Mouse (Mus musculus): ENCODE data around the gene Dpp7. TPM values are rescaled to one million over a fixed set of nuclear protein-coding genes. Genes with fewer than 3 reads are reported as not detected.

Dpp7 gene
- total and polyA plus RNA-seq, 3 experiments: 4.8 to 11.8 (median 5.4) TPM

DNA sequence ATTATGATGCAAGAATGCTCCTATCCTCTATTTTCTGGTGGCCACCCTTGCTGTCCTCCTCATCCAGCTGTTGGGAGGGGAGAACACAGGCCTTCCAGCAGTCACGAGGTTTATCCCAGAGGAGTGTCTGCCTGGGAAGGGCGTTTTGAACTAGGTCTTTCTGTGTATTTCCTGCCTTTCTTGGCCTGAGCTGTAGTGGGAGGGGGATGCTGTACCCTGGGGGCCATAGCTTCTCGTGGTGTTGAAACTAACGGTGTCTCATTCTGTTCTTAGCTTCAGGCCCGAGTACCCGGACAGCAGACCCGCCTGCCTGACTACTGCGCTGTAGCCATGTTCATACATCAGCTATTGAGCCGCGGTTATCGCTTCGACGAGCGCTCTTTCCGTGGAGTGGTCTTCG lies 44.1 kb upstream of the Dpp7 start:
- DNase-seq: peak; percentile 67 to 77
- WGBS: 15% methylated on average over 16 of the region's 16 CpGs
- peaks cover 8% of the 10 kb centered on the region for H3K4me1 ChIP-seq (ENCODE audit: control insufficient read depth, insufficient read depth, low read length)
- no peaks in the 10 kb centered on the region for H3K36me3 ChIP-seq (ENCODE audit: control insufficient read depth, insufficient read depth, low read length)
- no peaks in the 10 kb centered on the region for H3K79me2 ChIP-seq (replicated peaks; ENCODE audit: control insufficient read depth, insufficient read depth, low read length)
- intact Hi-C loops (cut with DNase I): loop anchor here (5.0 kb wide), 1 partner anchor 33 kb away; the partner anchor contains the start of gene Uap1l1
- peak overlapping the region; percentile 29 for H3K4me3 ChIP-seq
- TF ChIP-seq EP300 (IDR thresholded peaks at IDR 0.05; ENCODE audit: insufficient read depth, low read depth, low read length) (no peak), POLR2A (IDR thresholded peaks at IDR 0.05; ENCODE audit: insufficient read depth, low read depth, low read length) (peak; percentile 33; the same call in 1 of the 2 replicates)
- peak overlapping the region; percentile 64 for H3K27ac ChIP-seq
- peak overlapping the region; percentile 30 for H3K9ac ChIP-seq (ENCODE audit: low read depth, low read length)
- H3K27me3 ChIP-seq (ENCODE audit: control insufficient read depth, insufficient read depth, low read length): no peaks in the 10 kb centered on the region

DNA sequence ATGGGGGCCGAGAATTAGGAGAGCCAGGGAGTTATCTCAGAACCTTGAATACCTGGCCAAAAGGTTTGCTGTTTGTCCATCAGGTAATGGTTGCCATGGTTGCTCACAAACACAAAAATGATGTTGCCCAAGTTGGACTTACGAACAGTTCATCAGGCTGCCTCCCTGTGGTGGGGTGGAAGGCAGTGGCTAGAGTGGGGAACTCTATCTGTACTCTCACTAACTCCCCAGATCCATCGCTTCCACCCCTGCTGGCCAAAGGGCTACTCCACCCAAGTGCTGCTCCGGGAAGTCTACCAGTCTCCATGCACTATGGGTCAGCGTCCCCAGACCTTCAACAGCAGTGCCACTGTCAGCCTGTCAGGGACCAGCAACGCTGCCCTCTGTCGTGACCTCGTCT lies 42.9 kb upstream of the Dpp7 start, which contains the start of gene Npdc1:
Gene Npdc1 (plus strand): TSS at position 301 of the 400 bp plus-strand sequence.
- TF ChIP-seq POLR2A (IDR thresholded peaks at IDR 0.05; ENCODE audit: insufficient read depth, low read depth, low read length): no peak
- no peak for TF ChIP-seq CTCF (IDR thresholded peaks at IDR 0.05)
- TF ChIP-seq EP300 (IDR thresholded peaks at IDR 0.05; ENCODE audit: insufficient read depth, low read depth, low read length): no peak
- WGBS: 60% methylated on average over 8 of the region's 8 CpGs
- H3K4me1 ChIP-seq (ENCODE audit: control insufficient read depth, insufficient read depth, low read length): peaks cover 9% of the 10 kb centered on the region
- H3K79me2 ChIP-seq (replicated peaks; ENCODE audit: control insufficient read depth, insufficient read depth, low read length): no peaks in the 10 kb centered on the region
- peak within 1 kb of the TSS; percentile 30; the same call in 1 of the 2 replicates for H3K27ac ChIP-seq
- H3K27me3 ChIP-seq (ENCODE audit: control insufficient read depth, insufficient read depth, low read length): no peaks in the 10 kb centered on the region
- H3K36me3 ChIP-seq (ENCODE audit: control insufficient read depth, insufficient read depth, low read length): no peaks in the 10 kb centered on the region
- intact Hi-C loops (cut with DNase I): no loop called here
- no peak within 1 kb of the TSS for H3K9ac ChIP-seq (ENCODE audit: low read depth, low read length)
- no peak within 1 kb of the TSS for H3K4me3 ChIP-seq
- DNase-seq: no peak

DNA sequence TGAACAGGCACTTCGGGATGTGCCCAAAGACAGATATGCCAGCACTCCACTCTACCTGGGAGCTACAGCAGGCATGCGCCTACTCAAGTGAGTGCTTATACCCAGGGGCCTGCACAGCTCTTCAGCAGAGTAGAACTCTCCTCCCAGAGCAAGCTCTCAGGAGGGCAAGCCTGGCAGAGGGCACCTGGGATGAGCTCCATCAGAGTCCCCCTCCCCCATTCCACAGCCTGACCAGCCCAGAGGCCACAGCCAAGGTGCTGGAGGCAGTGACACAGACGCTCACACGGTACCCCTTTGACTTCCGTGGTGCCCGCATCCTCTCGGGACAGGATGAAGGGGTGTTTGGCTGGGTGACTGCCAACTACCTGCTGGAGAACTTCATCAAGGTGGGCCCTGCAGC lies 41.9 kb upstream of the Dpp7 start:
- DNase-seq: no peak
- intact Hi-C loops (cut with DNase I): no loop called here
- Histone ChIP-seq H3K36me3 (ENCODE audit: control insufficient read depth, insufficient read depth, low read length) (no peaks in the 10 kb centered on the region), H3K9ac (ENCODE audit: low read depth, low read length) (no peak overlapping the region), H3K4me1 (ENCODE audit: control insufficient read depth, insufficient read depth, low read length) (peaks cover 9% of the 10 kb centered on the region), H3K27me3 (ENCODE audit: control insufficient read depth, insufficient read depth, low read length) (no peaks in the 10 kb centered on the region), H3K4me3 (no peak overlapping the region), H3K79me2 (replicated peaks; ENCODE audit: control insufficient read depth, insufficient read depth, low read length) (no peaks in the 10 kb centered on the region), H3K27ac (no peak overlapping the region)
- 92% methylated on average over 7 of the region's 7 CpGs for WGBS
- TF ChIP-seq POLR2A (IDR thresholded peaks at IDR 0.05; ENCODE audit: insufficient read depth, low read depth, low read length) (no peak), EP300 (IDR thresholded peaks at IDR 0.05; ENCODE audit: insufficient read depth, low read depth, low read length) (no peak), CTCF (IDR thresholded peaks at IDR 0.05) (no peak)

GRCm38 (mm10) chr2:25397010-25397409 lies 40.9 kb upstream of the Dpp7 start:
- intact Hi-C loops (cut with DNase I): no loop called here
- H3K4me1 ChIP-seq (ENCODE audit: control insufficient read depth, insufficient read depth, low read length): peaks cover 8% of the 10 kb centered on the region
- no peaks in the 10 kb centered on the region for H3K36me3 ChIP-seq (ENCODE audit: control insufficient read depth, insufficient read depth, low read length)
- TF ChIP-seq EP300 (IDR thresholded peaks at IDR 0.05; ENCODE audit: insufficient read depth, low read depth, low read length): no peak
- no peak for TF ChIP-seq POLR2A (IDR thresholded peaks at IDR 0.05; ENCODE audit: insufficient read depth, low read depth, low read length)
- no peak for TF ChIP-seq CTCF (IDR thresholded peaks at IDR 0.05)
- no peaks in the 10 kb centered on the region for H3K79me2 ChIP-seq (replicated peaks; ENCODE audit: control insufficient read depth, insufficient read depth, low read length)
- H3K27ac ChIP-seq: peak overlapping the region; percentile 75
- no peak overlapping the region for H3K9ac ChIP-seq (ENCODE audit: low read depth, low read length)
- H3K4me3 ChIP-seq: no peak overlapping the region
- H3K27me3 ChIP-seq (ENCODE audit: control insufficient read depth, insufficient read depth, low read length): no peaks in the 10 kb centered on the region
- 86% methylated on average over 1 of the region's 1 CpGs for WGBS
- no peak for DNase-seq

GRCm38 (mm10) chr2:25396597-25396983 lies 40.4 kb upstream of the Dpp7 start:
- peaks cover 8% of the 10 kb centered on the region for H3K4me1 ChIP-seq (ENCODE audit: control insufficient read depth, insufficient read depth, low read length)
- intact Hi-C loops (cut with DNase I): no loop called here
- peak overlapping the region; percentile 75 for H3K27ac ChIP-seq
- peak overlapping the region; percentile 62 for H3K4me3 ChIP-seq
- TF ChIP-seq EP300 (IDR thresholded peaks at IDR 0.05; ENCODE audit: insufficient read depth, low read depth, low read length) (no peak), CTCF (IDR thresholded peaks at IDR 0.05) (no peak), POLR2A (IDR thresholded peaks at IDR 0.05; ENCODE audit: insufficient read depth, low read depth, low read length) (no peak)
- WGBS: 29% methylated on average over 3 of the region's 3 CpGs
- H3K79me2 ChIP-seq (replicated peaks; ENCODE audit: control insufficient read depth, insufficient read depth, low read length): no peaks in the 10 kb centered on the region
- no peaks in the 10 kb centered on the region for H3K36me3 ChIP-seq (ENCODE audit: control insufficient read depth, insufficient read depth, low read length)
- DNase-seq: peak; percentile 62 to 66
- H3K27me3 ChIP-seq (ENCODE audit: control insufficient read depth, insufficient read depth, low read length): no peaks in the 10 kb centered on the region
- H3K9ac ChIP-seq (ENCODE audit: low read depth, low read length): peak overlapping the region; percentile 71

DNA sequence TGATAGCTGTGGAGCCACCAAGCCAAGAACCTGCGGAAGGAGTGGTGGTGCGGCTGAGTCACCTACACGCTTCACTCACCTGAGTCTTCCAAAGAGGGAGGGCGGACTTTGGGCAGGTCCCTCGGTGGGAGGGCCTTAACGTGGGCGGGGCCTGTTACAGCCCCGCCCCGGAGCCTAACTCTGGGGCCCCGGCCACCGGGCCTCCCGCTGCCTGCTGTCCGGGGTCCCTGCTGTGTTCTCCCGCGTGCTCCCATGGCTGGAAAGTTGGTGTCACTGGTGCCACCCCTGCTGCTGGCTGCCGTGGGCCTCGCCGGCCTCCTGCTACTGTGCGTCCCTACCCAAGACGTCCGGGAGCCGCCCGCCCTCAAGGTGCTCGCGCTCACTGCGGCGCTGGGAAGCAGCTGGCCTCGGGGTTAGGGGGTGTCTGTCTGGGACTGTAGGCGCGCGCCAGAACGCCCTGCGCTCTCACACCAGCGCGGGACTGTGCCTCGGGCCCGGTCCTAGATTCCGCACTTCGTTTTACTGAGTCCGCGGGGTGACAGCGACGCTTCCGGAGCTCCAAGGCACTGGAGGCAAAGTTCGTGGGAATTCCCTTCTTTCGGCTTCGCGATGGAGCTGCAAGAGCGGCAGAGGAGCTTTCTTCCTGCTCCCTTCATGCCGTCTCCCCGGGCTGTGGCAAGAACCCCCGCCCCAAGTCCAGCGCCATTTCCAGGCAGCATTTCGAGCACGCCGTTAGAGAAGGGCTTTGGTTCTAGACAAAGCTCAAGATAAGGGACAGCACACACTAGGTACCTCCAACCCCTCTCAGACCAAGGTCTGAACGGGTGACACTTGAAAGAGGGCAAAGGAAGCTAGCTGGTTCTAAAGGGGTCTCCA lies 39.8 kb upstream of the Dpp7 start, which contains the start of gene Entpd2:
Gene Entpd2 (plus strand): TSS at position 154 of the 876 bp plus-strand sequence.
- peak within 1 kb of the TSS; percentile 75 for H3K27ac ChIP-seq
- WGBS: 3% methylated on average over 57 of the region's 57 CpGs
- no peaks in the 10 kb centered on the region for H3K36me3 ChIP-seq (ENCODE audit: control insufficient read depth, insufficient read depth, low read length)
- intact Hi-C loops (cut with DNase I): no loop called here
- TF ChIP-seq EP300 (IDR thresholded peaks at IDR 0.05; ENCODE audit: insufficient read depth, low read depth, low read length): no peak
- TF ChIP-seq POLR2A (IDR thresholded peaks at IDR 0.05; ENCODE audit: insufficient read depth, low read depth, low read length): peak; percentile 44; the same call in 1 of the 2 replicates
- TF ChIP-seq CTCF (IDR thresholded peaks at IDR 0.05): peak; percentile 42
- no peaks in the 10 kb centered on the region for H3K27me3 ChIP-seq (ENCODE audit: control insufficient read depth, insufficient read depth, low read length)
- peak within 1 kb of the TSS; percentile 62 for H3K4me3 ChIP-seq
- DNase-seq: peak; percentile 56 to 69
- H3K79me2 ChIP-seq (replicated peaks; ENCODE audit: control insufficient read depth, insufficient read depth, low read length): no peaks in the 10 kb centered on the region
- H3K9ac ChIP-seq (ENCODE audit: low read depth, low read length): peak within 1 kb of the TSS; percentile 71
- H3K4me1 ChIP-seq (ENCODE audit: control insufficient read depth, insufficient read depth, low read length): peaks cover 8% of the 10 kb centered on the region
